Mouse (Mus musculus) intestine, embryonic 16.5 days (tissue): ENCODE measurements around the gene Apom. TPM values are rescaled to one million over a fixed set of nuclear protein-coding genes. Genes with fewer than 3 reads are reported as not detected.

Experiments used
- ATAC-seq: fragments of 200-750 bp; cut with Nextera tagmentation; 2 replicates; pipeline ENCODE4 v1.8.0; 2017; ENCODE audit warnings: moderate TSS enrichment, moderate library complexity
- H3K27ac ChIP-seq: fragments of 300-500 bp; sonication (generic); 2 replicates; pipeline ENCODE4 v1.5.1; 2014; ENCODE audit warnings: mild to moderate bottlenecking, low read length
- H3K27me3 ChIP-seq: fragments of 300-500 bp; sonication (generic); replicated peaks from 2 replicates; pipeline ENCODE4 v1.6.1; 2014; ENCODE audit warnings: low read length, control low read depth, mixed read lengths; ENCODE audit not compliant: control insufficient read depth, insufficient read depth
- H3K36me3 ChIP-seq: fragments of 300-500 bp; sonication (generic); 2 replicates; pipeline ENCODE4 v1.6.1; 2014; ENCODE audit warnings: low read length, control low read depth; ENCODE audit not compliant: control insufficient read depth, insufficient read depth
- H3K4me1 ChIP-seq: fragments of 300-500 bp; sonication (generic); 2 replicates; pipeline ENCODE4 v1.6.1; 2014; ENCODE audit warnings: low read length, control low read depth, mixed read lengths; ENCODE audit not compliant: control insufficient read depth, insufficient read depth
- H3K4me2 ChIP-seq: fragments of 300-500 bp; sonication (generic); 2 replicates; pipeline ENCODE4 v1.6.1; 2014; ENCODE audit warnings: low read depth, low read length, control low read depth
- H3K4me3 ChIP-seq: fragments of 300-500 bp; sonication (generic); 2 replicates; pipeline ENCODE4 v1.5.1; 2014; ENCODE audit warnings: mild to moderate bottlenecking, low read length
- H3K9ac ChIP-seq: fragments of 300-500 bp; sonication (generic); 2 replicates; pipeline ENCODE4 v1.6.1; 2014; ENCODE audit warnings: low read depth, low read length
- H3K9me3 ChIP-seq: fragments of 300-500 bp; sonication (generic); 2 replicates; pipeline ENCODE4 v1.6.1; 2016; ENCODE audit warnings: low read length, control low read depth; ENCODE audit not compliant: control insufficient read depth
- WGBS: fragments of 180-500 bp; shearing (Covaris S2); extraction: QIAGEN DNeasy Blood & Tissue Kit; methylation state at CpG from one replicate; pipeline ENCODE4 v1.1.7; 2014; 5-methylcytosine and 5-hydroxymethylcytosine counted together
- polyA plus RNA-seq: library from polyadenylated mRNA; unstranded; fragments of >200 nt; fragmentation: Nextera tagmentation; extraction: Ambion mirVana; gene quantifications from 2 replicates; pipeline ENCODE4 v1.2.1, GENCODE M21; 2015

Apom gene
- polyA plus RNA-seq, 1 experiment from 2014 or later = 20.2 TPM

GRCm38 (mm10) chr17:35153931-35154330 lies 22.1 kb upstream of the Apom start:
- no peaks in the 10 kb centered on the region for H3K4me1 ChIP-seq
- 77% methylated on average over 4 of the region's 4 CpGs for WGBS
- H3K4me2 ChIP-seq = no peak overlapping the region
- H3K4me3 ChIP-seq = no peak overlapping the region
- H3K27ac ChIP-seq = no peak overlapping the region
- H3K9ac ChIP-seq = no peak overlapping the region
- H3K36me3 ChIP-seq = peaks cover 85% of the 10 kb centered on the region
- no peaks in the 10 kb centered on the region for H3K27me3 ChIP-seq
- ATAC-seq = no peak
- no peaks in the 10 kb centered on the region for H3K9me3 ChIP-seq

- WGBS = 89% methylated on average over 9 of the region's 9 CpGs
- Histone ChIP-seq H3K9ac (no peak overlapping the region), H3K27me3 (no peaks in the 10 kb centered on the region), H3K9me3 (no peaks in the 10 kb centered on the region), H3K4me2 (no peak overlapping the region), H3K27ac (no peak overlapping the region), H3K36me3 (peaks cover 78% of the 10 kb centered on the region), H3K4me1 (no peaks in the 10 kb centered on the region), H3K4me3 (no peak overlapping the region)
- no peak for ATAC-seq
Observed at GRCm38 (mm10) chr17:35153077-35153476, 21.2 kb upstream of the Apom start.

- no peak overlapping the region for H3K4me2 ChIP-seq
- no peak overlapping the region for H3K9ac ChIP-seq
- no peaks in the 10 kb centered on the region for H3K4me1 ChIP-seq
- H3K27ac ChIP-seq = no peak overlapping the region
- H3K9me3 ChIP-seq = no peaks in the 10 kb centered on the region
- WGBS = 90% methylated on average over 4 of the region's 4 CpGs
- no peak for ATAC-seq
- no peaks in the 10 kb centered on the region for H3K27me3 ChIP-seq
- peaks cover 72% of the 10 kb centered on the region for H3K36me3 ChIP-seq
- no peak overlapping the region for H3K4me3 ChIP-seq
Observed at GRCm38 (mm10) chr17:35152121-35152520, 20.3 kb upstream of the Apom start.

GRCm38 (mm10) chr17:35147922-35148639 lies 16.2 kb upstream of the Apom start:
- H3K4me3 ChIP-seq = no peak overlapping the region
- WGBS = 69% methylated on average over 5 of the region's 5 CpGs
- H3K9me3 ChIP-seq = peaks cover 3% of the 10 kb centered on the region; the same call in 1 of the 2 replicates
- H3K27ac ChIP-seq = peak overlapping the region; percentile 23; the same call in 1 of the 2 replicates
- H3K27me3 ChIP-seq = no peaks in the 10 kb centered on the region
- H3K36me3 ChIP-seq = peaks cover 77% of the 10 kb centered on the region
- no peak overlapping the region for H3K4me2 ChIP-seq
- no peak overlapping the region for H3K9ac ChIP-seq
- no peak for ATAC-seq
- H3K4me1 ChIP-seq = no peaks in the 10 kb centered on the region

- WGBS = 61% methylated on average over 3 of the region's 3 CpGs
- Histone ChIP-seq H3K9me3 (peaks cover 3% of the 10 kb centered on the region; the same call in 1 of the 2 replicates), H3K4me1 (no peaks in the 10 kb centered on the region), H3K9ac (no peak overlapping the region), H3K27ac (no peak overlapping the region), H3K27me3 (no peaks in the 10 kb centered on the region), H3K4me2 (no peak overlapping the region), H3K36me3 (peaks cover 77% of the 10 kb centered on the region), H3K4me3 (no peak overlapping the region)
- ATAC-seq = no peak
Observed at GRCm38 (mm10) chr17:35147348-35147747, 15.5 kb upstream of the Apom start.

GRCm38 (mm10) chr17:35146139-35146538 lies 14.3 kb upstream of the Apom start:
- Histone ChIP-seq H3K4me1 (no peaks in the 10 kb centered on the region), H3K27me3 (no peaks in the 10 kb centered on the region), H3K4me2 (no peak overlapping the region), H3K9me3 (peaks cover 3% of the 10 kb centered on the region; the same call in 1 of the 2 replicates), H3K36me3 (peaks cover 80% of the 10 kb centered on the region), H3K4me3 (no peak overlapping the region), H3K27ac (no peak overlapping the region), H3K9ac (no peak overlapping the region)
- no peak for ATAC-seq
- WGBS = 87% methylated on average over 5 of the region's 5 CpGs

- no peak overlapping the region for H3K4me2 ChIP-seq
- H3K27ac ChIP-seq = no peak overlapping the region
- 0 out of 2 replicates have a peak, but pooled peaks cover 9% of the 10 kb centered on the region for H3K4me1 ChIP-seq
- WGBS = 88% methylated on average over 6 of the region's 6 CpGs
- H3K9ac ChIP-seq = no peak overlapping the region
- ATAC-seq = no peak
- H3K4me3 ChIP-seq = no peak overlapping the region
- H3K36me3 ChIP-seq = peaks cover 69% of the 10 kb centered on the region
- peaks cover 3% of the 10 kb centered on the region; the same call in 1 of the 2 replicates for H3K9me3 ChIP-seq
- H3K27me3 ChIP-seq = no peaks in the 10 kb centered on the region
Observed at GRCm38 (mm10) chr17:35141971-35142370, 10.1 kb upstream of the Apom start.

- H3K27ac ChIP-seq = no peak overlapping the region
- no peak overlapping the region for H3K4me3 ChIP-seq
- no peaks in the 10 kb centered on the region for H3K27me3 ChIP-seq
- no peak for ATAC-seq
- H3K36me3 ChIP-seq = peaks cover 55% of the 10 kb centered on the region
- WGBS = 85% methylated on average over 16 of the region's 16 CpGs
- H3K4me1 ChIP-seq = 0 out of 2 replicates have a peak, but pooled peaks cover 14% of the 10 kb centered on the region
- H3K9me3 ChIP-seq = peaks cover 3% of the 10 kb centered on the region; the same call in 1 of the 2 replicates
- H3K4me2 ChIP-seq = no peak overlapping the region
- H3K9ac ChIP-seq = no peak overlapping the region
Observed at GRCm38 (mm10) chr17:35140490-35140996, 8.7 kb upstream of the Apom start.

GRCm38 (mm10) chr17:35139269-35139668 lies 7.4 kb upstream of the Apom start:
- Histone ChIP-seq H3K27ac (no peak overlapping the region), H3K9me3 (peaks cover 3% of the 10 kb centered on the region; the same call in 1 of the 2 replicates), H3K4me2 (no peak overlapping the region), H3K4me3 (no peak overlapping the region), H3K9ac (no peak overlapping the region), H3K4me1 (0 out of 2 replicates have a peak, but pooled peaks cover 14% of the 10 kb centered on the region), H3K27me3 (no peaks in the 10 kb centered on the region), H3K36me3 (peaks cover 42% of the 10 kb centered on the region)
- 91% methylated on average over 3 of the region's 3 CpGs for WGBS
- ATAC-seq = no peak
